Mouse (Mus musculus) olfactory bulb, adult 2 months (tissue): Measurements from ENCODE around the gene Scamp3.

Experiments
- CTCF ChIP-seq: fragments of 200-500 bp; IDR thresholded peaks from 2 replicates; pipeline ENCODE4 v1.5.1; 2012; ENCODE audit warnings: low read depth, mild to moderate bottlenecking, low read length, moderate library complexity; ENCODE audit not compliant: insufficient read depth
- POLR2A ChIP-seq: fragments of 200-500 bp; IDR thresholded peaks from 2 replicates; pipeline ENCODE4 v1.6.1; 2012; ENCODE audit warnings: mild to moderate bottlenecking, low read depth, low read length, moderate library complexity; ENCODE audit not compliant: insufficient read depth

DNA sequence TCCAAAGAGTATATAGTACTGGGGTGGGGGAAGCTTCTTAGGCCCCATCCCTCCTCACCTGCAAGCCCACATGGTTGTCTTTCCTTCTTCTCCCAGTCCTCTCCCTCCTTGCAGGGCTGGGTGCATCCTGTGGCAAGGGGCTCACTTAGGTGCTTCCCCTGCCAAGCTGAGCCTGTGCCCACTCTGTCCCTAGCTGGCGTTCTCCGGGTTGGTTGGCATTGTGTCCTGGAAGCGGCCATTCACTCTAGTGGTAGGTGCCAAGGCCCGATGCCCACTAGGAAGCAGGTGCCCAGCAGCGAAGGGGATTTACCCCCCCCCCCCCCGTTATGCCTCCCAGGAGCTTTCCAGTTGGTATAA is 6.7 kb downstream of the Scamp3 start:
- TF ChIP-seq POLR2A (no peak), CTCF (no peak)
